Mouse (Mus musculus) urinary bladder, postnatal 36 days (tissue): ENCODE data around the gene Crtam.

Experiments used
- DNase-seq, 2 experiments: peaks; one replicate each; pipeline ENCODE4 v3.0.0; 2022; ENCODE audit warnings: low spot score in 2 of 2, mixed read lengths in 1 of 2

The Crtam gene

GRCm38 (mm10) chr9:41007785-41008184, 3.4 kb upstream of the Crtam start:
- no peak for DNase-seq

GRCm38 (mm10) chr9:40997116-40997779, 7.2 kb downstream of the Crtam start:
- DNase-seq, result no peak

GRCm38 (mm10) chr9:40994075-40994474, 10.4 kb downstream of the Crtam start:
- DNase-seq, result no peak

- peak in 1 of 2 experiments; percentile 7 for DNase-seq
Measured at GRCm38 (mm10) chr9:40991511-40991910, 12.9 kb downstream of the Crtam start.

GRCm38 (mm10) chr9:40989940-40990588, 14.4 kb downstream of the Crtam start:
- peak; percentile 14 to 15 for DNase-seq

GRCm38 (mm10) chr9:40984313-40984712, 20.1 kb downstream of the Crtam start:
- no peak for DNase-seq

- DNase-seq, result no peak
Measured at GRCm38 (mm10) chr9:40983758-40984157, 20.7 kb downstream of the Crtam start.

GRCm38 (mm10) chr9:40982480-40982879, 21.9 kb downstream of the Crtam start:
- no peak for DNase-seq

- no peak for DNase-seq
Measured at GRCm38 (mm10) chr9:40974042-40974801, 30.2 kb downstream of the Crtam start.

GRCm38 (mm10) chr9:40964418-40964714, 40.1 kb downstream of the Crtam start:
- DNase-seq, result no peak

- no peak for DNase-seq
Measured at GRCm38 (mm10) chr9:40963586-40964417, 40.6 kb downstream of the Crtam start, which contains the start of gene Jhy. Gene Jhy, minus strand, starts transcription at chr9:40964118.

- no peak for DNase-seq
Measured at GRCm38 (mm10) chr9:40961401-40961800, 43.0 kb downstream of the Crtam start.

- DNase-seq, result no peak
Measured at GRCm38 (mm10) chr9:40949039-40949615, 55.3 kb downstream of the Crtam start.

GRCm38 (mm10) chr9:40948473-40948872, 56.0 kb downstream of the Crtam start:
- DNase-seq, result no peak

- no peak for DNase-seq
Measured at GRCm38 (mm10) chr9:40947131-40947530, 57.3 kb downstream of the Crtam start.

GRCm38 (mm10) chr9:40937425-40937824, 67.0 kb downstream of the Crtam start:
- DNase-seq, result no peak

GRCm38 (mm10) chr9:40933323-40933722, 71.1 kb downstream of the Crtam start:
- no peak for DNase-seq

- no peak for DNase-seq
Measured at GRCm38 (mm10) chr9:40927351-40927980, 77.0 kb downstream of the Crtam start.
